Mouse (Mus musculus) heart, postnatal 0 days (tissue): ENCODE measurements around the gene Dennd5a. TPM values are rescaled to one million over a fixed set of nuclear protein-coding genes. Genes with fewer than 3 reads are reported as not detected.

Experiments used
- ATAC-seq: fragments of 200-750 bp; cut with Nextera tagmentation; 2 replicates; pipeline ENCODE4 v1.8.0; 2017; ENCODE audit warnings: low read depth, moderate number of reproducible peaks, moderate library complexity; ENCODE audit not compliant: insufficient read depth
- DNase-seq: peaks from one replicate; pipeline ENCODE4 v3.0.0-alpha.2; 2016; ENCODE audit warnings: low spot score
- H3K27ac ChIP-seq: fragments of 300-500 bp; sonication (generic); 2 replicates; pipeline ENCODE4 v1.5.1; 2014; ENCODE audit warnings: low read depth, mild to moderate bottlenecking
- H3K27me3 ChIP-seq: fragments of 300-500 bp; sonication (generic); 2 replicates; pipeline ENCODE4 v1.6.1; 2014; ENCODE audit warnings: low read length, mixed read lengths; ENCODE audit not compliant: control insufficient read depth, insufficient read depth
- H3K36me3 ChIP-seq: fragments of 300-500 bp; sonication (generic); replicated peaks from 2 replicates; pipeline ENCODE4 v1.6.1; 2014; ENCODE audit warnings: low read length, mixed read lengths; ENCODE audit not compliant: control insufficient read depth, insufficient read depth
- H3K4me1 ChIP-seq: fragments of 300-500 bp; sonication (generic); 2 replicates; pipeline ENCODE4 v1.6.1; 2014; ENCODE audit warnings: antibody characterized with exemption; ENCODE audit not compliant: control insufficient read depth, insufficient read depth
- H3K4me2 ChIP-seq: fragments of 300-500 bp; sonication (generic); 2 replicates; pipeline ENCODE4 v1.6.1; 2014; ENCODE audit warnings: low read depth, mild to moderate bottlenecking, low read length, moderate library complexity
- H3K4me3 ChIP-seq: fragments of 300-500 bp; sonication (generic); 2 replicates; pipeline ENCODE4 v1.5.1; 2014; ENCODE audit warnings: low read depth, low read length
- H3K9ac ChIP-seq: fragments of 300-500 bp; sonication (generic); replicated peaks from 2 replicates; pipeline ENCODE4 v1.6.1; 2014; ENCODE audit warnings: low read depth, low read length, mixed read lengths
- H3K9me3 ChIP-seq: fragments of 300-500 bp; sonication (generic); replicated peaks from 2 replicates; pipeline ENCODE4 v1.6.1; 2016; ENCODE audit warnings: low read length; ENCODE audit not compliant: control insufficient read depth
- CTCF ChIP-seq: IDR thresholded peaks from 2 replicates; pipeline ENCODE4 v1.5.1; 2016; ENCODE audit warnings: antibody characterized with exemption, control low read depth, low read depth
- EP300 ChIP-seq: IDR thresholded peaks from 2 replicates; pipeline ENCODE4 v1.6.1; 2016; ENCODE audit warnings: antibody characterized with exemption, low read depth
- WGBS: fragments of 180-500 bp; shearing (Covaris S2); extraction: QIAGEN DNeasy Blood & Tissue Kit; methylation state at CpG from one replicate; pipeline ENCODE4 v1.1.7; 2014; 5-methylcytosine and 5-hydroxymethylcytosine counted together
- polyA plus RNA-seq: library from polyadenylated mRNA; unstranded; fragments of >200 nt; fragmentation: Nextera tagmentation; extraction: Ambion mirVana; gene quantifications from 2 replicates; pipeline ENCODE4 v1.2.1, GENCODE M21; 2015
- total RNA-seq: library from RNA; depleted of rRNA; stranded (reverse); fragments of >200 nt; gene quantifications from 2 replicates; pipeline ENCODE4 v1.2.3, GENCODE M21; 2014; ENCODE audit warnings: low replicate concordance; rRNA removed

Dennd5a gene
- total RNA-seq (171 and 205 TPM in 2 replicates), polyA plus RNA-seq (31.1 and 34.6 TPM in 2 replicates)

- TF ChIP-seq EP300 (no peak), CTCF (no peak)
- no peaks in the 10 kb centered on the region for H3K27me3 ChIP-seq
- H3K9ac ChIP-seq: peak within 1 kb of the TSS; percentile 87
- WGBS: under 1% methylated on average over 93 of the region's 107 CpGs
- no peaks in the 10 kb centered on the region for H3K9me3 ChIP-seq
- no peaks in the 10 kb centered on the region for H3K36me3 ChIP-seq
- H3K4me3 ChIP-seq: peak within 1 kb of the TSS; percentile 80
- DNase-seq (peak; percentile 73), ATAC-seq (peak; percentile 92)
- H3K4me2 ChIP-seq: peak within 1 kb of the TSS; percentile 83
- peaks cover 22% of the 10 kb centered on the region for H3K4me1 ChIP-seq
- H3K27ac ChIP-seq: peak within 1 kb of the TSS; percentile 93
Observed at GRCm38 (mm10) chr7:109959716-109960612, at the start of gene Dennd5a. Dennd5a (minus strand) TSS chr7:109960470.

GRCm38 (mm10) chr7:110009084-110009483 lies 48.8 kb upstream of the Dennd5a start:
- 80% methylated on average over 6 of the region's 6 CpGs for WGBS
- ATAC-seq: no peak

GRCm38 (mm10) chr7:110008513-110008912 lies 48.2 kb upstream of the Dennd5a start:
- H3K9ac ChIP-seq: no peak overlapping the region
- WGBS: 84% methylated on average over 1 of the region's 1 CpGs
- no peaks in the 10 kb centered on the region for H3K27me3 ChIP-seq
- H3K9me3 ChIP-seq: no peaks in the 10 kb centered on the region
- DNase-seq (no peak), ATAC-seq (no peak)
- H3K27ac ChIP-seq: no peak overlapping the region
- TF ChIP-seq EP300 (no peak), CTCF (no peak)
- no peaks in the 10 kb centered on the region for H3K36me3 ChIP-seq
- H3K4me1 ChIP-seq: no peaks in the 10 kb centered on the region
- no peak overlapping the region for H3K4me3 ChIP-seq
- H3K4me2 ChIP-seq: no peak overlapping the region

More at GRCm38 (mm10) chr7:110009084-110009483, 48.8 kb upstream of the Dennd5a start:
- Histone ChIP-seq H3K4me2 (no peak overlapping the region), H3K4me1 (no peaks in the 10 kb centered on the region), H3K4me3 (no peak overlapping the region), H3K9me3 (no peaks in the 10 kb centered on the region), H3K36me3 (no peaks in the 10 kb centered on the region), H3K27me3 (no peaks in the 10 kb centered on the region), H3K27ac (no peak overlapping the region), H3K9ac (no peak overlapping the region)
- no peak for DNase-seq
- TF ChIP-seq CTCF (no peak), EP300 (no peak)

- Histone ChIP-seq H3K4me1 (0 out of 2 replicates have a peak, but pooled peaks cover 4% of the 10 kb centered on the region), H3K4me3 (no peak overlapping the region), H3K9ac (no peak overlapping the region), H3K4me2 (no peak overlapping the region), H3K27me3 (no peaks in the 10 kb centered on the region), H3K36me3 (no peaks in the 10 kb centered on the region), H3K27ac (no peak overlapping the region), H3K9me3 (no peaks in the 10 kb centered on the region)
- no peak for TF ChIP-seq CTCF
- TF ChIP-seq EP300: no peak
- ATAC-seq (no peak), DNase-seq (no peak)
- 69% methylated on average over 5 of the region's 5 CpGs for WGBS
Observed at GRCm38 (mm10) chr7:110006471-110007195, 46.4 kb upstream of the Dennd5a start.

- Histone ChIP-seq H3K4me3 (no peak overlapping the region), H3K36me3 (no peaks in the 10 kb centered on the region), H3K9ac (no peak overlapping the region), H3K4me1 (0 out of 2 replicates have a peak, but pooled peaks cover 4% of the 10 kb centered on the region), H3K27ac (no peak overlapping the region), H3K9me3 (no peaks in the 10 kb centered on the region), H3K27me3 (no peaks in the 10 kb centered on the region), H3K4me2 (no peak overlapping the region)
- no peak for TF ChIP-seq EP300
- no peak for TF ChIP-seq CTCF
- ATAC-seq (no peak), DNase-seq (no peak)
Observed at GRCm38 (mm10) chr7:110005976-110006375, 45.7 kb upstream of the Dennd5a start.
